Mouse (Mus musculus) megakaryocyte, embryonic 14.5 days (primary cell): ENCODE results near the gene Tex38. TPM values are rescaled to one million over a fixed set of nuclear protein-coding genes. Genes with fewer than 3 reads are reported as not detected.

Experiments used
- H3K27me3 ChIP-seq: replicated peaks from 2 replicates; pipeline ENCODE3; 2012; ENCODE audit warnings: inconsistent platforms
- H3K36me3 ChIP-seq: replicated peaks from 2 replicates; pipeline ENCODE3; 2012; ENCODE audit warnings: low read length, inconsistent platforms, mixed read lengths
- H3K4me1 ChIP-seq: 2 replicates; pipeline ENCODE4 v1.6.1; 2012; ENCODE audit warnings: inconsistent platforms
- H3K4me3 ChIP-seq: replicated peaks from 2 replicates; pipeline ENCODE3; 2012; ENCODE audit warnings: moderate library complexity, mild to moderate bottlenecking, inconsistent platforms
- H3K9me3 ChIP-seq: 2 replicates; pipeline ENCODE4 v1.6.1; 2012; ENCODE audit warnings: inconsistent platforms
- FLI1 ChIP-seq: IDR thresholded peaks from 2 replicates; pipeline ENCODE4 v1.6.1; 2012; ENCODE audit warnings: low read length, inconsistent platforms, mixed read lengths
- GATA1 ChIP-seq: IDR thresholded peaks from 3 replicates; pipeline ENCODE4 v1.6.1; 2012; ENCODE audit warnings: mixed read lengths, low read length, inconsistent platforms, borderline replicate concordance
- polyA plus RNA-seq: library from polyadenylated mRNA; stranded (reverse); fragments of >175 nt; gene quantifications from 2 replicates; pipeline ENCODE4 v1.2.3, GENCODE M21; 2012; ENCODE audit warnings: low replicate concordance; ENCODE audit not compliant: insufficient read depth

Tex38 gene
- polyA plus RNA-seq = 0.44 TPM in 1 of 2 replicates, not detected in the other

- H3K4me1 ChIP-seq = peaks cover 57% of the 10 kb centered on the region
- TF ChIP-seq GATA1 (no peak), FLI1 (no peak)
- H3K9me3 ChIP-seq = peaks cover 3% of the 10 kb centered on the region; the same call in 1 of the 2 replicates
- H3K36me3 ChIP-seq = peaks cover 36% of the 10 kb centered on the region
- no peaks in the 10 kb centered on the region for H3K27me3 ChIP-seq
- no peak within 1 kb of the TSS for H3K4me3 ChIP-seq
These were observed at the start of gene Tex38 for GRCm38 (mm10) chr4:115780918-115781317. Gene Tex38, minus strand, starts transcription at chr4:115781018.

GRCm38 (mm10) chr4:115830491-115830890 lies 49.7 kb upstream of the Tex38 start:
- H3K4me1 ChIP-seq = peaks cover 91% of the 10 kb centered on the region
- no peak for TF ChIP-seq FLI1
- TF ChIP-seq GATA1 = no peak
- peak overlapping the region; percentile 92 for H3K4me3 ChIP-seq
- H3K27me3 ChIP-seq = no peaks in the 10 kb centered on the region
- H3K9me3 ChIP-seq = no peaks in the 10 kb centered on the region
- peaks cover 74% of the 10 kb centered on the region for H3K36me3 ChIP-seq

DNA sequence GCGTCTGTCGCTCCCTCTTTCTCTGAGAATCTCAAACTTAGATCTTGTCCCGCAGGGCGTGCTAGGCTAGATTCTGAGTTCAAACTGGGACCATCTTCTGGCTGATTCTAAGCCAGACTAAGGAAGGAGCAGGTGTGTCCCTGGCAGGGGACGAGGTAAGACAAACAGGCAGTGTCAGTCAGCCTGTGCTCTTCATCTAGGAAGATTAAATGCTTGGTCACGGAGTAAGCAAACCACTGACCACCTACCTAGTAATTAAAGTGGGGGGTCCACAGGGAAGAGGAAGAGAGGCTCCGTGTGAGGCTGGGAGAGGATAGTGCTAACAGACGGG lies 47.7 kb upstream of the Tex38 start:
- Histone ChIP-seq H3K9me3 (no peaks in the 10 kb centered on the region), H3K4me3 (peak overlapping the region; percentile 92), H3K36me3 (peaks cover 54% of the 10 kb centered on the region), H3K27me3 (no peaks in the 10 kb centered on the region), H3K4me1 (peaks cover 92% of the 10 kb centered on the region)
- TF ChIP-seq FLI1 = no peak
- no peak for TF ChIP-seq GATA1

- Histone ChIP-seq H3K4me3 (peak within 1 kb of the TSS; percentile 92), H3K9me3 (no peaks in the 10 kb centered on the region), H3K4me1 (peaks cover 92% of the 10 kb centered on the region), H3K27me3 (no peaks in the 10 kb centered on the region), H3K36me3 (peaks cover 50% of the 10 kb centered on the region)
- TF ChIP-seq GATA1 (no peak), FLI1 (no peak)
These were observed 47.2 kb upstream of the Tex38 start, which contains the start of gene Mob3c for GRCm38 (mm10) chr4:115827888-115828571. Gene Mob3c, plus strand, starts transcription at chr4:115828092.

- Histone ChIP-seq H3K9me3 (no peaks in the 10 kb centered on the region), H3K4me1 (peaks cover 92% of the 10 kb centered on the region), H3K36me3 (peaks cover 50% of the 10 kb centered on the region), H3K27me3 (no peaks in the 10 kb centered on the region), H3K4me3 (peak overlapping the region; percentile 92)
- TF ChIP-seq FLI1 = no peak
- no peak for TF ChIP-seq GATA1
These were observed 46.7 kb upstream of the Tex38 start for GRCm38 (mm10) chr4:115827535-115827887.

- Histone ChIP-seq H3K9me3 (no peaks in the 10 kb centered on the region), H3K4me1 (peaks cover 92% of the 10 kb centered on the region), H3K4me3 (peak overlapping the region; percentile 92), H3K27me3 (no peaks in the 10 kb centered on the region), H3K36me3 (peaks cover 50% of the 10 kb centered on the region)
- no peak for TF ChIP-seq FLI1
These were observed 46.2 kb upstream of the Tex38 start for GRCm38 (mm10) chr4:115827066-115827465.

- Histone ChIP-seq H3K9me3 (no peaks in the 10 kb centered on the region), H3K4me1 (peaks cover 92% of the 10 kb centered on the region), H3K27me3 (no peaks in the 10 kb centered on the region), H3K36me3 (peaks cover 49% of the 10 kb centered on the region), H3K4me3 (peak overlapping the region; percentile 69)
- TF ChIP-seq FLI1 (no peak), GATA1 (peak; percentile 52; the same call in 1 of the 3 replicates)
These were observed 44.5 kb upstream of the Tex38 start for GRCm38 (mm10) chr4:115825271-115825670.

DNA sequence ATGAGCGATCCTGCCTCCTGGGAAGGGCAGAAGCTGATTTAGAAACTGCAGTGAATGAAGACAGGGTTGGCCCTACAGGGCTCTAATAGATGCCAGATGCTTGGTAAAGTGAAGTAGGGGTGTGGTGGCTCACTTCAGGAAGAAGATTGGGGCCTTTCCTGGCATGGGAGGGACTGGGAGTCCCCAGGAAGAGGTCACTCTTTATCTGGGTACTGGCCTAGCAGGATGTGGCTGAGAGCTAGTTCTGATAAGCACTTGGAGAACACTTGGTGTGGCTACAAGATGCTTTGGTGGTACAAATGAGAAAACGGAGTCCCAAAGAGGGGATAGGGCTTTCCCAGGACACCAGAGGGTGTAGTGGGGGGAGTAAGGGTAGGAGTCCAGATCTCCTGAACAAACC lies 43.4 kb upstream of the Tex38 start:
- Histone ChIP-seq H3K4me1 (peaks cover 90% of the 10 kb centered on the region), H3K27me3 (no peaks in the 10 kb centered on the region), H3K36me3 (peaks cover 46% of the 10 kb centered on the region), H3K4me3 (peak overlapping the region; percentile 86), H3K9me3 (no peaks in the 10 kb centered on the region)
- TF ChIP-seq GATA1 = peak; percentile 81; the same call in 1 of the 3 replicates
- TF ChIP-seq FLI1 = peak; percentile 77

GRCm38 (mm10) chr4:115821928-115822327 lies 41.1 kb upstream of the Tex38 start:
- Histone ChIP-seq H3K4me1 (peaks cover 89% of the 10 kb centered on the region), H3K9me3 (no peaks in the 10 kb centered on the region), H3K4me3 (peak overlapping the region; percentile 57), H3K36me3 (peaks cover 66% of the 10 kb centered on the region), H3K27me3 (no peaks in the 10 kb centered on the region)
- TF ChIP-seq FLI1 = no peak
- no peak for TF ChIP-seq GATA1

GRCm38 (mm10) chr4:115821431-115821830 lies 40.6 kb upstream of the Tex38 start:
- no peak for TF ChIP-seq FLI1
- TF ChIP-seq GATA1 = no peak
- Histone ChIP-seq H3K9me3 (no peaks in the 10 kb centered on the region), H3K27me3 (no peaks in the 10 kb centered on the region), H3K4me1 (peaks cover 84% of the 10 kb centered on the region), H3K36me3 (peaks cover 68% of the 10 kb centered on the region), H3K4me3 (peak overlapping the region; percentile 42)
